Mouse (Mus musculus) lung, embryonic 15.5 days (tissue): Measurements from ENCODE around the gene Tbc1d14. TPM values are rescaled to one million over a fixed set of nuclear protein-coding genes. Genes with fewer than 3 reads are reported as not detected.

ENCODE experiments used
- ATAC-seq: fragments of 200-750 bp; cut with Nextera tagmentation; 2 replicates; pipeline ENCODE4 v1.8.0; 2017; ENCODE audit warnings: moderate number of reproducible peaks, borderline replicate concordance; ENCODE audit not compliant: low FRiP score, low TSS enrichment; ENCODE audit errors: extremely low read depth
- H3K27ac ChIP-seq: fragments of 300-500 bp; sonication (generic); 2 replicates; pipeline ENCODE4 v1.5.1; 2015; ENCODE audit warnings: moderate library complexity, mild to moderate bottlenecking, inconsistent platforms
- H3K27me3 ChIP-seq: fragments of 300-500 bp; sonication (generic); 2 replicates; pipeline ENCODE4 v1.6.1; 2015; ENCODE audit warnings: inconsistent platforms
- H3K36me3 ChIP-seq: fragments of 300-500 bp; sonication (generic); 2 replicates; pipeline ENCODE4 v1.6.1; 2015; ENCODE audit warnings: inconsistent platforms
- H3K4me1 ChIP-seq: fragments of 300-500 bp; sonication (generic); 2 replicates; pipeline ENCODE4 v1.6.1; 2015; ENCODE audit warnings: inconsistent platforms
- H3K4me2 ChIP-seq: fragments of 300-500 bp; sonication (generic); 2 replicates; pipeline ENCODE4 v1.6.1; 2015; ENCODE audit warnings: inconsistent platforms, mild to moderate bottlenecking, moderate library complexity
- H3K4me3 ChIP-seq: fragments of 300-500 bp; sonication (generic); 2 replicates; pipeline ENCODE4 v1.5.1; 2015; ENCODE audit warnings: mild to moderate bottlenecking, inconsistent platforms
- H3K9ac ChIP-seq: fragments of 300-500 bp; sonication (generic); 2 replicates; pipeline ENCODE4 v1.6.1; 2015; ENCODE audit warnings: inconsistent platforms
- H3K9me3 ChIP-seq: fragments of 300-500 bp; sonication (generic); 2 replicates; pipeline ENCODE4 v1.6.1; 2016; ENCODE audit warnings: inconsistent platforms
- WGBS: fragments of 180-500 bp; shearing (Covaris S2); methylation state at CpG from one replicate; pipeline ENCODE4 v1.1.7; 2015; 5-methylcytosine and 5-hydroxymethylcytosine counted together
- polyA plus RNA-seq: library from polyadenylated mRNA; unstranded; fragments of >200 nt; fragmentation: Nextera tagmentation; extraction: Ambion mirVana; gene quantifications from 2 replicates; pipeline ENCODE4 v1.2.1, GENCODE M21; 2015

The Tbc1d14 gene
- polyA plus RNA-seq, 1 experiment from 2014 or later = 24.7 TPM

DNA sequence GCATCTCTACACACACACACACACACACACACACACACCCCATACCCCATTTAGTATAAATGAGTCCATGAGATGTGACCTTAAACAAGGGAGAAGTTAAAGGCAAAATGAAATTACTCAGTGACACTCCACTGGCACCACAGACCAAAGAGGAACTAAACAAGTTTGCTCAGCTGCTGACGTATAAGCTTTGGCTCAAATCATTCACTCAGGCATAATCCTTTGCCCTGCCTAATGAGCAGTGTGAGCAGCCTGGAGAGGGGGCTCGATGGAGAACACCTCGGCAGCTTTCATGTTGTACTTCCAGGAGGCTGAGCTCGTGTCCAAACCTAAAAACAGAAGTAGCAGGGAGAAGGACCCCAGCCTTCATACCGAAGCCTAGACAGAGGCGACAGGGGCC lies 43.8 kb downstream of the Tbc1d14 start:
- H3K4me3 ChIP-seq = no peak overlapping the region
- no peak for ATAC-seq
- no peak overlapping the region for H3K9ac ChIP-seq
- H3K27ac ChIP-seq = no peak overlapping the region
- no peaks in the 10 kb centered on the region for H3K9me3 ChIP-seq
- H3K27me3 ChIP-seq = no peaks in the 10 kb centered on the region
- H3K36me3 ChIP-seq = no peaks in the 10 kb centered on the region
- no peak overlapping the region for H3K4me2 ChIP-seq
- WGBS = 46% methylated on average over 6 of the region's 6 CpGs
- no peaks in the 10 kb centered on the region for H3K4me1 ChIP-seq

GRCm38 (mm10) chr5:36544765-36545164 lies 48.3 kb downstream of the Tbc1d14 start:
- 79% methylated on average over 1 of the region's 1 CpGs for WGBS
- no peaks in the 10 kb centered on the region for H3K9me3 ChIP-seq
- no peaks in the 10 kb centered on the region for H3K36me3 ChIP-seq
- H3K4me2 ChIP-seq = no peak overlapping the region
- no peak overlapping the region for H3K4me3 ChIP-seq
- ATAC-seq = no peak
- no peak overlapping the region for H3K9ac ChIP-seq
- H3K27ac ChIP-seq = no peak overlapping the region
- no peaks in the 10 kb centered on the region for H3K4me1 ChIP-seq
- no peaks in the 10 kb centered on the region for H3K27me3 ChIP-seq

DNA sequence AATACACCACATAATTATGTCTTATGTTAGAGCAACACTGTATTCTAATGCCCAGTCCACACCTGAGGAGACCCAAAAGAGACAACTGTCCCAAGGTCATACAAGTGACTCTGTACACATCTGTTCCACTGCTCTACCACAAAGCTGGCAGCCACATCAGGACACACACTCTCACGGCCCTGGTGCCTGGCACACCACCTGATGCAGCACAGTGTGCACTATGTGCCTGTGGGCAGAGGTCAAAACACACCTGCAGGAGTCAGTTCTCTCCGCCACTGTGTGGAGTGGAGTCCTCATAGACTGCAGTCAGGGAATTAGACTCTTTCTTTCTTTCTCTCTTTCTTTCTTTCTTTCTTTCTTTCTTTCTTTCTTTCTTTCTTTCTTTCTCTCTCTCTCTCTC lies 52.1 kb downstream of the Tbc1d14 start:
- Histone ChIP-seq H3K4me1 (no peaks in the 10 kb centered on the region), H3K4me3 (no peak overlapping the region), H3K9ac (no peak overlapping the region), H3K27ac (no peak overlapping the region), H3K36me3 (no peaks in the 10 kb centered on the region), H3K4me2 (no peak overlapping the region), H3K9me3 (no peaks in the 10 kb centered on the region), H3K27me3 (no peaks in the 10 kb centered on the region)
- no peak for ATAC-seq
- WGBS = 87% methylated on average over 2 of the region's 2 CpGs

- Histone ChIP-seq H3K27me3 (no peaks in the 10 kb centered on the region), H3K4me2 (no peak overlapping the region), H3K4me3 (no peak overlapping the region), H3K27ac (no peak overlapping the region), H3K36me3 (no peaks in the 10 kb centered on the region), H3K9ac (no peak overlapping the region), H3K9me3 (no peaks in the 10 kb centered on the region), H3K4me1 (no peaks in the 10 kb centered on the region)
- no peak for ATAC-seq
- WGBS = 30% methylated on average over 4 of the region's 4 CpGs
Measured at GRCm38 (mm10) chr5:36538576-36539187, 54.4 kb downstream of the Tbc1d14 start.

- Histone ChIP-seq H3K4me2 (no peak overlapping the region), H3K36me3 (no peaks in the 10 kb centered on the region), H3K9me3 (no peaks in the 10 kb centered on the region), H3K9ac (no peak overlapping the region), H3K27ac (no peak overlapping the region), H3K4me1 (no peaks in the 10 kb centered on the region), H3K27me3 (no peaks in the 10 kb centered on the region), H3K4me3 (no peak overlapping the region)
- ATAC-seq = no peak
- WGBS = 93% methylated on average over 3 of the region's 3 CpGs
Measured at GRCm38 (mm10) chr5:36536424-36536823, 56.7 kb downstream of the Tbc1d14 start.

DNA sequence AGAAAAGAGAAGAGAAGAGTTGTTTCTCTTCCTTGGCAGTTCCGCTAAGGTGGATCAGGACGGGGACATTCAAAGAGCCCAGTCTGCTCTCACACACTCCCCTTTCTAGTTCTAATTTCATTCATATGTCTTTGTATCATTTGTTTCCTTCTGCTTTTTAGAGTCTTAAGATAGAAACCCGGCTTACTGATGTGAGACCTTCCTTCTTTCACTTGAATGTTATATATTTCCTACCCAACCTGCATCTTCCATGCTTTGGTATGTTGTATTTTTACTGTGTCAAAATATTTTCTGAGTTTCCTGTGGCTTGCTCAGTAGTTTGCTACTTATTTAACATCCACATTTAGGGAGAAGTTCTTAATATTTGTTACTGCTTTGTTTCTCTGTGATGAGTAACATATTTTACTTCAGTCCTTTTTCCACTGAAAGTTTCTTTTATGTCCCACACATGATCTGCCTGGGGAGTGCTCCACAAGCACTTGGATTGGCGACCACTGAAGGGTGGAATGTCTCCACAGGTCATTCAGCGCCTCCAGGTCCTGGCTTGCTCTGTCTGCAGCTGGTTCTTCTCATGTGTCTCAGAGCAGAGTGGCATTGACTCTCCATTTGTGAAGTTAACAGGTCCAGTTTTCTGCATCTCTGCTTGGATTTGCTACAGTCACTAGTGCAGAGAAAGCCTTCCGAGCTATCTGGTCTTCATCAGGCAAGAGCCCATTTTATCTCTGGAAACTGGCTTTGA lies 57.5 kb downstream of the Tbc1d14 start:
- H3K27ac ChIP-seq = no peak overlapping the region

GRCm38 (mm10) chr5:36534455-36535030 lies 58.5 kb downstream of the Tbc1d14 start:
- H3K27ac ChIP-seq = no peak overlapping the region
- ATAC-seq = no peak
- no peaks in the 10 kb centered on the region for H3K9me3 ChIP-seq
- H3K4me2 ChIP-seq = no peak overlapping the region
- H3K36me3 ChIP-seq = no peaks in the 10 kb centered on the region
- no peak overlapping the region for H3K9ac ChIP-seq
- no peaks in the 10 kb centered on the region for H3K27me3 ChIP-seq
- H3K4me1 ChIP-seq = peaks cover 7% of the 10 kb centered on the region
- no peak overlapping the region for H3K4me3 ChIP-seq
- WGBS = 60% methylated on average over 6 of the region's 6 CpGs

More for the DNA sequence above, 57.5 kb downstream of the Tbc1d14 start:
- ATAC-seq = no peak
- Histone ChIP-seq H3K9ac (no peak overlapping the region), H3K4me3 (no peak overlapping the region), H3K27me3 (no peaks in the 10 kb centered on the region), H3K9me3 (no peaks in the 10 kb centered on the region), H3K4me1 (0 out of 2 replicates have a peak, but pooled peaks cover 3% of the 10 kb centered on the region), H3K4me2 (no peak overlapping the region), H3K36me3 (no peaks in the 10 kb centered on the region)
- 75% methylated on average over 6 of the region's 6 CpGs for WGBS

DNA sequence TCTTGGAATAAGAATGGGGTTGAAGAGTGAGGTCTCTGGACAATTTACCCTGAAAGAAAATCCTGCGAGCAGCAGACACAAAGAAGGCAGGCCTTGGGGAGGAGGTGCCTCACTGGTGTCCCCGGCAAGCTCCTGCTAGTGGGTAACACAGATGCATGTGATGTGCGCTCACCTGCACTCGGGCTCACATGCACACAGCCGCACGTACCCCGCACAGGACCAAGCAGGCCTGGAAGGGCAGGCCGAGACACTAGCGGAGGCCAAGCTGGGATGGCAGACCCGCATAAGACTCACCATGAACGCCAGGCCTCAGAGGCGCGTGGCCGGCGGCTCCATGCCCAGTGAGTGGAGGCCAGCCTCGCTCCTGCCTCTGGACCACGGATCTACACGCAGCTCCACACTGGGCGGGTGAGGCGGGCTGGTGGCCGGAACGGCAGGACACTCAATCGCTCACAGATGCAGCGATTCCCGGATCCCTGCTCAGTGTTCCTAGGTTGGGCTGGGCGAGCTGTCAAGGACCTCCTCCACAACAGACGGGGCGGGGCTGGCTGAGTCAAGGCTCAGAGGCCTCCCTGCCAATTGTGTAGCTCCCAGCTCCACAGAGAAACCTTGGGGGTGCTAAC lies 62.8 kb downstream of the Tbc1d14 start:
- Histone ChIP-seq H3K9me3 (no peaks in the 10 kb centered on the region), H3K9ac (peak overlapping the region; percentile 96), H3K27me3 (no peaks in the 10 kb centered on the region), H3K27ac (peak overlapping the region; percentile 79; the same call in 1 of the 2 replicates), H3K4me3 (peak overlapping the region; percentile 91), H3K4me2 (peak overlapping the region; percentile 78), H3K4me1 (peaks cover 22% of the 10 kb centered on the region), H3K36me3 (no peaks in the 10 kb centered on the region)
- under 1% methylated on average over 28 of the region's 28 CpGs for WGBS
- peak; percentile 96 for ATAC-seq

DNA sequence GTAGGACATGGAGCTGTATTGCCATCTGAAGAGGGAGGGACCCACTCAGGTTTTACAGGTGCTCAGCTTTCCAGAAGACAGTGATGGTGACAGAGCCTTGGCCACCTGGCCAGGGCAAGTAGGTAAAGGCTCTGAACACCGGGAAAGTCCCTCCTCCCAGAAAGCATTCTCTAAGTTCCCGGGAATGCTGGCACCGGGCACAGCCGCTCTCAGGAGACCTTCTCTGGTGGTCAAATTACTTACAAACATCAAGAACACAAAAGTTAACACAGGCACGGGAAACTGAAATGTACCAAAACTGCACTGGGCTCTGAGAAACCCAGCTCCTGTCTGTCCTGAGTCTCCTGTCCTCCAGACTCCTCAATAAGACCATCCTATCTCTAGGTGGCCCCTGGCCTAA lies 63.4 kb downstream of the Tbc1d14 start:
- H3K4me3 ChIP-seq = peak overlapping the region; percentile 91
- H3K4me1 ChIP-seq = peaks cover 22% of the 10 kb centered on the region
- H3K27me3 ChIP-seq = no peaks in the 10 kb centered on the region
- 0 out of 2 replicates have a peak overlapping the region, but pooled peaks have one; percentile 79 for H3K27ac ChIP-seq
- H3K9ac ChIP-seq = peak overlapping the region; percentile 96
- peak overlapping the region; percentile 78 for H3K4me2 ChIP-seq
- 2% methylated on average over 5 of the region's 5 CpGs for WGBS
- no peak for ATAC-seq
- H3K36me3 ChIP-seq = no peaks in the 10 kb centered on the region
- H3K9me3 ChIP-seq = no peaks in the 10 kb centered on the region

- WGBS = 82% methylated on average over 2 of the region's 2 CpGs
- no peak for ATAC-seq
- H3K36me3 ChIP-seq = peaks cover 4% of the 10 kb centered on the region; the same call in 1 of the 2 replicates
Measured at GRCm38 (mm10) chr5:36526921-36527320, 66.2 kb downstream of the Tbc1d14 start.

GRCm38 (mm10) chr5:36526274-36526673 lies 66.8 kb downstream of the Tbc1d14 start:
- Histone ChIP-seq H3K4me3 (no peak overlapping the region), H3K27me3 (no peaks in the 10 kb centered on the region), H3K27ac (no peak overlapping the region), H3K4me2 (no peak overlapping the region), H3K4me1 (peaks cover 22% of the 10 kb centered on the region), H3K9me3 (no peaks in the 10 kb centered on the region), H3K9ac (no peak overlapping the region), H3K36me3 (peaks cover 10% of the 10 kb centered on the region; the same call in 1 of the 2 replicates)
- no peak for ATAC-seq
- WGBS = 74% methylated on average over 5 of the region's 5 CpGs

More at GRCm38 (mm10) chr5:36526921-36527320, 66.2 kb downstream of the Tbc1d14 start:
- H3K9me3 ChIP-seq = no peaks in the 10 kb centered on the region
- no peak overlapping the region for H3K4me3 ChIP-seq
- H3K27ac ChIP-seq = no peak overlapping the region
- H3K4me1 ChIP-seq = peaks cover 22% of the 10 kb centered on the region
- H3K27me3 ChIP-seq = no peaks in the 10 kb centered on the region
- H3K4me2 ChIP-seq = no peak overlapping the region
- no peak overlapping the region for H3K9ac ChIP-seq

DNA sequence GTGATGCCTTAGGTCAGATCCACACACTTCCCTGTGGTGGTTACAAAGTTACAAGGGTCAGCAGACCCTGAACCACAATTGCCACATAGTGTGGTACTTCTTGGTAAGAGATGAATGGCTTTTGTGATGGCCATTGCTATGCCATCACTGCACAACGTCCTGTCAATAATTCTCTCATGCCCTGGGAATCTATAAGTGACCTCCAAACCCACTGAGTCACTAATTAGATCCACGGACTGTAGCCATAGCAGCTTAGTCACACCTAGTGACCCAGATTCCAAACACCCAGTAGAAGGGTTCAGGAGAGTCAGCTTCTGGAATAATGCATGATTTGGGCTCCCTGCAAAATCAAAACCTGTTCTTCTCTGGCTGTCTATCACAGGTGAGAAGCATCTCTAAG lies 67.9 kb downstream of the Tbc1d14 start:
- no peak overlapping the region for H3K27ac ChIP-seq
- H3K9ac ChIP-seq = no peak overlapping the region
- peaks cover 19% of the 10 kb centered on the region for H3K4me1 ChIP-seq
- 78% methylated on average over 2 of the region's 2 CpGs for WGBS
- H3K36me3 ChIP-seq = peaks cover 18% of the 10 kb centered on the region
- no peaks in the 10 kb centered on the region for H3K9me3 ChIP-seq
- H3K4me3 ChIP-seq = no peak overlapping the region
- no peak overlapping the region for H3K4me2 ChIP-seq
- no peaks in the 10 kb centered on the region for H3K27me3 ChIP-seq
- no peak for ATAC-seq
